Mouse (Mus musculus) spleen, embryonic (tissue): Measurements from ENCODE around the gene Dnajc27.

Experiments used
- CTCF ChIA-PET: fragments of 350-600 bp; sonication (Branson Sonifier 250); formaldehyde crosslinking; loops from one replicate; lab custom pipeline; 2022; lab: Charles Lee

The Dnajc27 gene

DNA sequence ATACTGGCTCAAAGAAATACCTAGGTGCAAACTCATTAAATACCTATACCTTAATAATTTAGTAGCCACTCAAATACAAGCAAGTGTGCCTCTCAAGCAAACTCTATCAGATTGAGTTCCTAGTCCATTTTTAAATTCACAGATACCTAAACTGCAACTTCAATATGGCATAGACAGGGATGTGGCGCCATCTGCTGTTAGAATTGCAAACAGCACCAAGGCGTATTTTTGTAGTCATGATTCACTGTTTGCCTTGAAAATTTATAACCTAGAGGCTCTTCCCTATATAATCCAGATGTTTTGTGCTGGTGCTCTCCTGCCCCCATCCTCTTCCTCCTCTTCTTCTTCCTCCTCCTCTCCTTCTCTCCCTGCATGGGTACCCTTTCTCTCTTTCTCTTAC lies 2.1 kb upstream of the Dnajc27 start:
- CTCF ChIA-PET = no interaction called here

DNA sequence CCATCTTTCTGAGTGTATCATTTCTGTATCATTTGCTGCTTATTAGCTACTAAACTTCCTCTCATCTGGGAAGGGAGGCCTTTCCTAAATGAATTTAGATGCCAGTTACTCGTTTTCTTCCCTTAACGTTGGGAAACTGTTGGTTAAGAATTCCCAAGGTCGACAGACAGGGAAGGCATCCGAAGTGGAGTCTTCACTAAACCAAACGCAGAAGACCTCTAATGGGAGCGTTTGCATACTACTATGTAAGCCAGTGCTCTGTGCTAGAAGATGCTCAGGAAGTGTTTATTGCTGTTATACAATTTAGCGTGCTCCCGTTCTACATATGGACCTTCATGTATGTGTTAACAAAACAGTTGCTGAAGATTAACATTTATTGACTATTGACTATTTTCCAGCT lies 1.1 kb downstream of the Dnajc27 start:
- CTCF ChIA-PET = interaction anchor here (0.6 kb wide), 1 partner anchor 512 kb away, joined by 3 read pairs; no protein-coding TSS in a partner anchor

DNA sequence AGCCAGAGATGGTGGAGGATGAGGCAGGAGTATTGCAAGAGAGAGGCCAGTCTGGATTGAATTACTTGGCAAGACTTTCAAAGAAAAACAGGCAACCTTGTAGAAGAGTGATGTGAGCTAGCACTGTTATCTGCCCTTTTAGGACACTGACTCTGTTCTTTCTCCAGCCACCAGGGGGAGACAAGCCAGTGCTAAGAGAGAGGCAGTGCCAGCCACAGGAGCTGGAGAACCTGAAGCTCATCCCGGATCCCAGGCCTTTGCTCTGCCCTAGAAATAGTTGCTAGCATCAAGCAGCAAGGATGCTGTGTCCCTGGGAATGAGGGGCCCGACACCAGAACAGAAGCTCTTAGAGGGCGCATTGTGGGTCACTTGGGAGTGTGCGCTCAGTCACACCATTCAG lies 25.0 kb downstream of the Dnajc27 start:
- CTCF ChIA-PET = no interaction called here

DNA sequence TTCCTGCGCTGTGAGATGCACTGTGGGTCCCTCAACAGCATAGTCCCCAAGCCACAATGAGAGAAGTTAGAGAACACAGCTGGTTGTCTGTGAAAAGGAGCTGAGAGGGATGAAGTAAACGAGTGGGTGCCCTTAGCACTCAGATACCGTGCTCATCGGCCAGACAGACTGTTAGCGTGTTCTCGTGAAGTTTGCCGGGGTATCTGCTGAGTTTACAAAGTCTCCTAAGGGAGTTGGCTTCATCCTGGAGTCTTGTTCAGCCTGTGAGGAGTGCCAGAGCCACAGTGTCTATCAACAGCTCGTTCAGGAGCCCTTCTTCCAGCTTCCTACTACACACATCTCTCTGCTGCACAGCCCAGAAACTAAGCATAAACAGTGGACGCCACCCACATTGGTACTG lies 33.7 kb downstream of the Dnajc27 start:
- CTCF ChIA-PET = no interaction called here

DNA sequence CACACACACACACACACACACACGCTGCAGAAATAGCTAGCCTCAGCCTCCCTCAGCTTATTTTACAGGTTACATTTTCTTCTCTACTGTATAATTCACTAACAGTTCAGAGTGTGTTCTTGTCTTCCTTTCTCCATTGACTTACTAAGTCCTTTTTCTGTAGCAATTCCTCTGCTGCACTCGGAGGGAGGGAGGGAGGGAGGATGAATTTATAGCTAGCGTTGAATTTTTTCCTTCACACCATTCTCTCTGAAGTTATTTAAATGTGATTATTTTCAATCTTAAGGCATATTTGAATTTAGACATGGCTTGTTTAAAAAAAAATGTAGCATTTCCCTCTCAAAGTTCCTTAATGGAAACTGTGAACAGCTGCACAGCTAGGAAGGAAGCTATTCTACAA lies 34.8 kb downstream of the Dnajc27 start:
- CTCF ChIA-PET = no interaction called here

DNA sequence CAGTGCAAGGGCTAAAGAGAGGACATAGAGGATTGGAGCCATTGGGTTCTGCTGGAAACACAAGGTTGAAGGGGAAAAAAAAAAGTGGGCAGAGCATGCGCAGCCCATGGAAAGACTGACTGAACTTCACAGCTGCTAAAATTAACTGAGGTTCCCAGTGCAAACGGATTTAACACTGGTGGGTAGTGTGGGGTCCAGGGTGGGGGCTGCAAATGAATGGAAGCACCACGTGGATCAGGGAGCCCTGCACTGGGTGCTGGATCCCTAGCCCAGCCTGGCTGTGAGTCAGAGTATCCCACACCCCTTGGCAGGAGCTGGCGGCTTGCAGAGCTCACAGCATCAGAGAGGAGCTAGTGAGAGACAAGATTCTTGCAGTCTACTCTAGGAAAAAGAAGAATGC lies 35.2 kb downstream of the Dnajc27 start:
- CTCF ChIA-PET = no interaction called here

DNA sequence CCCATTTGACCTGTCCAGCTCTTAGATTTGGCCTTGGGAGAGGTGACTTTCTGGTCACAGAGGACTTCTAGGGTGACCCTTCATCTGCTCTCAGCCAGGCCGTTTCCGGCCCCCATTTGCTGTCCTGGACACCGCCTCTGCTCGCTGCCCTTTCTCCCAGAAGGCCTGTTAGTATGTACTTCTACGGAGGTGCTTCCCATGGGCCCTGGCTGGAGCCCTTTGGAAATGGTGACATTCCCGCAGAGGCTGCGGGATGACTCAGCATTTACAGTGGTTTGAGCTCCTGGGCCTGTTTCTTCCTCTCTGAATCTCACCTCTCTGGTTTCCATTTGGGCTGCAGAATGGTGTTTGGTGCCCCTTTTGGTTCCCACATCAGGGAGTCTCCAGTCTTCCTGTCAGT lies 45.0 kb downstream of the Dnajc27 start:
- CTCF ChIA-PET = no interaction called here

DNA sequence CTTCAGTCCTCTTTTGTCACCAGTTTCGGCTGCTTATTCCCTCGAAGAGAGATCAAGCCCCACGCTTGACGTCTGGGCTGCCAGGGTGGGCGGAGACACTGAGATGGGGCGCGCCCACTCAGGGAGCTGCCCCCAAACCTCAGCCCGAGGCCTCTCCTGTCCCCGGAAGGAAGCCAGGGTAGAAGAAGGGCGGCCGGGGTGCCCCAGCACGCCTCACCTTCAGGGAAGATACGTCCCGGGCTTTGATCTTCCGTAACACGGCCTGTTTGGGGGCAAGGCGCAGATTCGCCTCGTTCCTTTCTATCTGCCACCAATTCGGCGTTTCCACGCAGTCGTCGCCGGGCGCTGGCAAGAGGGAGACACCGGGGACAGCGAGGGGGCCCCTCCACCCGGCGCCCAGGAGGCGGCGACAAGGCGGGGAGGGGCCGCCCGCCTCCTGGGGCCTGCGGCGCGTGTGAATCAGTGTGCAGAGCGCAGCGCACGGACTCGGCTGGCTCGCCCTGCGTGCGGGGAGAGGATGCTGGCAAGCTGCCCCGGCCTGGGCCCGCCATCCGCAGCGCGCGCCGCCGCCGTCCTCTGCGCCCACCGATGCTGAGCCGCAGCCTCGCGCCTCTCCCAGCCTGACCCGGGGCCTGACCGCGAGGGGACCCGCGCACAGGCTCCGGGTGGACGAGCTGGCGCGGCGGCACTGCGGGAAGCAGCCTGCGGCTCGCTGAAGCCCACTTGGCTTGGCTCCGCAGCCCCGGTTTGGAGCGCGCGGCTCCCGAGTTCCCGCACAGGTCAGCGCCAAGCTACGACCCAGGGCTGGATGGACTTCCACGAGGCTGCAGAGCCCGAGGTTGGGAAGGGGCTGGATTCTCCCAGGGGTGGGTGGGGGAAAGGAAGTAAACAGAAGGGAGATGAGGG lies 50.8 kb downstream of the Dnajc27 start, which contains the start of gene Adcy3:
Adcy3 (plus strand) TSS at position 163 of the 906 bp plus-strand sequence.
- CTCF ChIA-PET = no interaction called here

DNA sequence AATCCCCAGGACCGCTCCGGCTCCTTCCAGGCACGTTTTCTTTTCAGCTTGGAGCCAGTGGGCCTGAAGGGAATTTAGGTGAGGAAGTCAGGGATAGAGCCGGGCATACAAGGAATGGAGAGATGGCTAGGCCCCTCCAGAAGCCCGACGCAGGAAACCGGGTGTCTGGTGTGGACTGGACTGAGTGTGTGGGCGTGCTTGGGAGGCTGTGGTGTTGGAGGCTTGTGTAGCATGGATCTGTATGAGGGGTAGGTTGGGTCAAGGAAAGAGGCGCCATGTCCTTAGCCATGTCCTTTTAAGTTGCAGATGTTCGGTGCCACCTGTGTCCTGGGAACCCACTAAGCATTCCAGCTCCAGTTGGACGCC lies 51.4 kb downstream of the Dnajc27 start:
- CTCF ChIA-PET = interaction anchor here (0.6 kb wide), 1 partner anchor 560 kb away, joined by 4 read pairs; no protein-coding TSS in a partner anchor

DNA sequence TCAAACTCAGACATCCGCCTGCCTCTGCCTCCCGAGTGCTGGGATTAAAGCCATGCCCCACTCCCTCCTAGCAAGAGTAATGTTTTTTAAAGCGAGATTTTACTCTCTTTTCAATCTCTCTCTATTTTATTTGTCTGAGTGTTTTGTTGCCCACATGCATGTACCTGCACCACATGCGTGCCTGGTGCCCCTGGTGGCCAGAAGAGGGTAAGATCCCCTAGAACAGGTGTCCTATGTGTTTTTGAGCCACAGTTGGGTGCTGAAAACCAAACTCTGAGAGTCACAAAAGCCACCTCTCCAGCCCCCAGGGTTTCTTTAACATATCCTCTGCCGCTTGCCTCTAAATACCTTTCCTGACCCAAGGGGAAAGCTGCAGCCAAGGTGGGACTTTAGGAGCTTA lies 60.8 kb downstream of the Dnajc27 start:
- CTCF ChIA-PET = no interaction called here

DNA sequence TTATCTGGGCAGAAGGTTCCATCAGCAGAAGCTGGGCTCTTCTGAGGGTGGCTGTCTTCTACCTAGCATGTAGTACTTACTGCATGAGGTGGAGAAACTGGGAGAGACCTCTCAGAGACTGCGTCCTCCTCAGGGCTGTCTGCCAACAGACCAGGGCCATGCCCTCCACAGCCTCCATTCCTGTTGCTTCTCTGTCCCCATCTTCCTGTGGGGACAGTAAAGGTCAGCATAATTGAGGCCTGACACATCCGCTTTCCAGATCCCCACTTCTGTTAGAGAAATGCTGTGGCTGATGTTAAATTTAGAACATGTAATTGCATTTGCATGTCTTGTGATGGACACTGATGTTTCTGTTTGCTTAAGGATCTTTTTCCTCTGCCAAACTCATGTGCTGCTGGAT lies 68.6 kb downstream of the Dnajc27 start:
- CTCF ChIA-PET = no interaction called here

DNA sequence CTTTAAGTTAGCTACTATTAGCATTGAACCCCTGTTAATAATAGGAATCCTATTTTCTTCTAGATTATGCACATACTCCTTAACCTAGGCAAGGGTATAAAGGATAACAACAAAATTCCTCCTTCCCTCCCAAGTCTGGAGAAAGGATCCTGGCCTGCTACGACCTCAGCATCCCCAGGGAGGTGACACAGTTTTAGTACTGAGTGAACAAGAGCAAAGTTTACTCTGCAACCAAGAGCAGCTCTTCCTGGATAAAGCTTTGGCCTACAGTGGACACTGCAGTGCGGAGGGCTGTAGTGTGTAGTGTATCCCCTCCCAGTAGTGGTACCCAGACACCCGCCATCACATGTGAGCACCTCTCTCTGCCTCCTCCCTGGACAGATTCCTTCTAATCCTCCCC lies 69.6 kb downstream of the Dnajc27 start:
- CTCF ChIA-PET = no interaction called here

DNA sequence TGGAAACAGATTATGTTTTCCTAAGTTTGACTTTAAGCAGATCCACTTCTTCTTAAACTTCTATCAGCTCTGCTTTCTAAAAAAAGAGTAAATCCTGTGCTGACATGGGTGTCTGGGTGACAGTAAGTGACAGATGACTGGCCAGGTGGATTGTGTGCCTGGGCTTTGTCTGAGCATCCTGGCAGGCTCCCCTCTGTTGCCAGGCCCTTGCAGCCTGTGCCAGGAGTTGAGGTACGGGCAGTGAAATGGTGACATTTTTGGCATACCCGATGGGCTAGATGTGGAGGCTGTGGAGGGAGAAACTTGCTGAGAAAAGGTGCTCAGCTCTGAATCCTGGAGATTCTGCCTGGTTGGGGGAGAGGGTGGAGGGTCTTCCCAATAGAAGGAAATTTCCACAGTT lies 75.1 kb downstream of the Dnajc27 start:
- CTCF ChIA-PET = no interaction called here

DNA sequence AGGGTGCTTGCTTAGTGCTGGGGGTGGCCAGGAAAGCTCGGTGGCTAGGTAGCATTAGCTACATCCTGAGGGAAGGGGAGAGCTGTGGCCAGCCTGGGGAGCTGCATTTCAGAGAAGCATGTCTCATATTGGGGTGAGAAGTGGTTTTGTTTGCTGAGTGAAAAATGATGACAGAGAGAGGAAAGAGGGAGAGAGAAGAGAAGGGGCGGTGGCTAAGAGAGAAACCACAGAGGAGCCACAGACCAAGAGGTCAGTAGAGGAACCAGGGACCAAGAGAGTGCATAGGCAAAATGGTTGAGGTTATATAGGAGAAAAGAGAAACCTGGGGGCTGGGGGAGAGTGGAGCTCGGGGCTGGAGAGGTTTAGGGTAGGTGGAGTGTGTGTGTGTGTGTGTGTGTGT lies 75.8 kb downstream of the Dnajc27 start:
- CTCF ChIA-PET = no interaction called here

DNA sequence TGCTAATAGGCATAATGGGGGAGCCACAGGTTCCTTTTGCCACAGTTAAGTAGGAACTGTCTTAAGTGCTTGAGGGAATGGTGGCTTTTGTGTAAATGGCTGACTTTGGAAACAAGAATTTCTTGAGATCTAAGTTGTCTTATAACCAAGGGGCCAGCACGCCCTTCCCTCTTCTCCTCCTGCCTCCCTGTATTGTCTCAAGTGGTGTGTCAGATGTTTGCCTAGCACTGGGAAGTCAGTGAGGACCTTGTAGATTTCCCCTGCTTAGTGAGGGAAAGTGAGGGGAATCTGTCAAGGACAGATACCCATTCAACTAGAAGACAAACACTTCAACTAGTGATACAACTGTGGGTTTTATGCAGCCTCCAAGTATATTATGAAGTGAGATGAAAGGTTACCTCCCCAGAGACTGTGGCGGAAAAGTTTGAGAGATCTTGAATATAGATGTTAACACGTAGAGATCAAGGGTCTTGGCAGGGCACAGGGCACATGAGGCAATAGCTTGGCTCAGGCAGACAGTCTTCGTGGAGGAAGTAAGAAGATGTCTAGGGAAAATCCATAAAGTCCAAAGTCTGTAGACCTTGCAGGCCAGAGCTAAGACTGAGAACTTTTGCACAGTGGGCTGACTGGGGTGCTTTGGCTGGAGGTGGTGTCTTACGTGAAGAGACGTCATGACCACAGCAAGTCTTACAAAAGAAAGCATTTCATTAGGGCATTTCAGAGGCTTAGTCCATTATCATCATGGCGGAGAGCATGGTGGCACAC lies 76.7 kb downstream of the Dnajc27 start:
- CTCF ChIA-PET = no interaction called here
